Mouse (Mus musculus): Measurements from ENCODE around the gene Nrp1.

DNA sequence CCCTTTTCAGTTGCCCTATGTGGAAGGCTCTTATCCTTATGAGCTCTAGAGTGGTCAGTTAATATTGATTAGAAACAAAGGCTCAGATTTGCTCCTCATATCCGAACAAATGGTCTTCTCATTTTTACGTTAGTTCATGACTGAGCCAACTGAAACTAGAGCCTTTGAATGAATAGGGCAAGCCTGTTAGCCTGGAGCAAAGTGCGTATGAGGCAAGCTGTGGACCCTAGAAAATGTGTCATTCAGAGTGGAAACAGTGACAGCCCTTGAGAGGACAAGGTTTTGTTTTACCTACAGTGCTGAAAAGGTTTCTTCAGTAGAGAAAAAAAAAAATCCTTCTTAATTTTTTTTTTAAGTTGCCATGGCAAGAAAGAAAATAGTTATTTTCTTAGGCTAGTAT is 124.9 kb downstream of the Nrp1 start:
- TF ChIP-seq POLR2AphosphoS2 (IDR thresholded peaks at IDR 0.05; ENCODE audit: low read depth, low read length) (no peak), ETS1 (conservative IDR thresholded peaks at IDR 0.05; ENCODE audit: low read depth, low read length) (no peak), USF1 (IDR thresholded peaks at IDR 0.05; ENCODE audit: low read depth, low read length) (no peak), HCFC1 (IDR thresholded peaks at IDR 0.05; ENCODE audit: low read depth, low read length) (no peak), GABPA (IDR thresholded peaks at IDR 0.05; ENCODE audit: insufficient replicate concordance, low read depth, low read length) (no peak), CHD1 (IDR thresholded peaks at IDR 0.05; ENCODE audit: low read depth, low read length) (no peak), ELF1 (IDR thresholded peaks at IDR 0.05; ENCODE audit: low read depth, low read length) (no peak), UBTF (IDR thresholded peaks at IDR 0.05; ENCODE audit: low read depth, low read length) (no peak)

Measured in CH12.LX (cell line).